Mouse (Mus musculus) embryonic facial prominence, embryonic 10.5 days (tissue): ENCODE data around the gene Tmem69. TPM values are rescaled to one million over a fixed set of nuclear protein-coding genes. Genes with fewer than 3 reads are reported as not detected.
A peak's percentile ranks its signal among the peaks of the same experiment; 100 is the strongest.

ENCODE experiments used
- DNase-seq: peaks from one replicate; pipeline ENCODE4 v3.0.0-alpha.2; 2017; ENCODE audit warnings: low spot score
- H3K27ac ChIP-seq: fragments of 300-500 bp; sonication (generic); replicated peaks from 2 replicates; pipeline ENCODE4 v1.5.1; 2016; ENCODE audit warnings: mild to moderate bottlenecking
- H3K27me3 ChIP-seq: fragments of 300-500 bp; sonication (generic); replicated peaks from 2 replicates; pipeline ENCODE4 v1.6.1; 2016; ENCODE audit warnings: low read depth, mild to moderate bottlenecking; ENCODE audit not compliant: poor library complexity, severe bottlenecking
- H3K36me3 ChIP-seq: fragments of 300-500 bp; sonication (generic); replicated peaks from 2 replicates; pipeline ENCODE4 v1.6.1; 2016; ENCODE audit warnings: mild to moderate bottlenecking, moderate library complexity
- H3K4me1 ChIP-seq: fragments of 300-500 bp; sonication (generic); 2 replicates; pipeline ENCODE4 v1.6.1; 2016
- H3K4me3 ChIP-seq: fragments of 300-500 bp; sonication (generic); 2 replicates; pipeline ENCODE4 v1.5.1; 2016; ENCODE audit warnings: mild to moderate bottlenecking, moderate library complexity
- H3K9me3 ChIP-seq: fragments of 300-500 bp; sonication (generic); 2 replicates; pipeline ENCODE4 v1.6.1; 2016; ENCODE audit warnings: mild to moderate bottlenecking
- WGBS: fragments of 180-500 bp; shearing (Covaris S2); methylation state at CpG from one replicate; pipeline ENCODE4 v1.1.7; 2016; 5-methylcytosine and 5-hydroxymethylcytosine counted together
- polyA plus RNA-seq: library from polyadenylated mRNA; unstranded; fragments of >200 nt; fragmentation: Nextera tagmentation; extraction: Ambion mirVana; gene quantifications from 2 replicates; pipeline ENCODE4 v1.2.1, GENCODE M21; 2016

Tmem69 gene
- polyA plus RNA-seq, 1 experiment from 2014 or later, result 25.6 TPM

GRCm38 (mm10) chr4:116531109-116531508 lies 24.6 kb downstream of the Tmem69 start:
- WGBS, result 59% methylated on average over 2 of the region's 2 CpGs
- Histone ChIP-seq H3K36me3 (peaks cover 39% of the 10 kb centered on the region), H3K4me1 (no peaks in the 10 kb centered on the region), H3K4me3 (no peak overlapping the region), H3K27ac (no peak overlapping the region), H3K9me3 (no peaks in the 10 kb centered on the region), H3K27me3 (no peaks in the 10 kb centered on the region)
- DNase-seq, result no peak

- peak; percentile 97 for DNase-seq
- under 1% methylated on average over 55 of the region's 55 CpGs for WGBS
- Histone ChIP-seq H3K27ac (peak within 1 kb of the TSS; percentile 93), H3K4me3 (peak within 1 kb of the TSS; percentile 76), H3K9me3 (no peaks in the 10 kb centered on the region), H3K36me3 (peaks cover 16% of the 10 kb centered on the region; the same call in 1 of the 2 replicates), H3K4me1 (peaks cover 12% of the 10 kb centered on the region), H3K27me3 (no peaks in the 10 kb centered on the region)
Measured at GRCm38 (mm10) chr4:116507425-116508218, 48.1 kb downstream of the Tmem69 start, which contains the start of gene Ipp. Gene Ipp, plus strand, starts transcription at chr4:116507549.

- 25% methylated on average over 11 of the region's 11 CpGs for WGBS
- DNase-seq, result no peak
- H3K36me3 ChIP-seq, result peaks cover 11% of the 10 kb centered on the region; the same call in 1 of the 2 replicates
- H3K27me3 ChIP-seq, result no peaks in the 10 kb centered on the region
- peak overlapping the region; percentile 76 for H3K4me3 ChIP-seq
- H3K4me1 ChIP-seq, result peaks cover 12% of the 10 kb centered on the region
- no peaks in the 10 kb centered on the region for H3K9me3 ChIP-seq
- H3K27ac ChIP-seq, result peak overlapping the region; percentile 93
Measured at GRCm38 (mm10) chr4:116506886-116507424, 48.8 kb downstream of the Tmem69 start.

Other genes starting within 250 kb of the Tmem69 start
- 16.1 and 17.5 TPM in 2 replicates for gene Mast2, start 91.8 kb downstream of the Tmem69 start, polyA plus RNA-seq
- 16.9 and 19.1 TPM in 2 replicates for gene Ipp, start 48.4 kb downstream of the Tmem69 start, polyA plus RNA-seq
- gene Gpbp1l1, start 1.7 kb upstream of the Tmem69 start, polyA plus RNA-seq, result 33.8 and 35.3 TPM in 2 replicates
- gene Ccdc17, start 40.7 kb upstream of the Tmem69 start, polyA plus RNA-seq, result 1.6 and 1.7 TPM in 2 replicates
- gene Nasp, start 72.0 kb upstream of the Tmem69 start, polyA plus RNA-seq, result 333 and 342 TPM in 2 replicates
- 644 and 663 TPM in 2 replicates for gene Akr1a1, start 95.7 kb upstream of the Tmem69 start, polyA plus RNA-seq
- gene Prdx1, start 129.6 kb upstream of the Tmem69 start, polyA plus RNA-seq, result 1,415 and 1,463 TPM in 2 replicates
- gene Mmachc, start 152.5 kb upstream of the Tmem69 start, polyA plus RNA-seq, result 39.8 and 40.8 TPM in 2 replicates
- 38.3 and 38.5 TPM in 2 replicates for gene Ccdc163, start 152.6 kb upstream of the Tmem69 start, polyA plus RNA-seq
- 8.8 and 9.7 TPM in 2 replicates for gene Tesk2, start 165.0 kb upstream of the Tmem69 start, polyA plus RNA-seq